Mouse (Mus musculus) adrenal gland (tissue): Measurements from ENCODE around the gene Gm15217.

Experiments used
- intact Hi-C: fragments of 180-260 bp; cut with DNase I; formaldehyde crosslinking; loops from one replicate; pipeline ENCODE4 v1.15.1; 2025

The Gm15217 gene

GRCm38 (mm10) chr14:46390249-46390775 is 11.1 kb downstream of the Gm15217 start, which contains the start of gene Bmp4:
Gene Bmp4, minus strand, starts transcription at chr14:46390669.
- intact Hi-C loops = no loop called here

- intact Hi-C loops = no loop called here
Observed at GRCm38 (mm10) chr14:46391621-46392170, 12.5 kb downstream of the Gm15217 start.

- intact Hi-C loops = no loop called here
Observed at GRCm38 (mm10) chr14:46398091-46398695, 19.0 kb downstream of the Gm15217 start.

GRCm38 (mm10) chr14:46399925-46400324 is 20.7 kb downstream of the Gm15217 start:
- intact Hi-C loops = no loop called here

GRCm38 (mm10) chr14:46408319-46408718 is 29.1 kb downstream of the Gm15217 start:
- intact Hi-C loops = no loop called here

GRCm38 (mm10) chr14:46409016-46409415 is 29.8 kb downstream of the Gm15217 start:
- intact Hi-C loops = no loop called here

GRCm38 (mm10) chr14:46410557-46411120 is 31.4 kb downstream of the Gm15217 start:
- intact Hi-C loops = no loop called here

GRCm38 (mm10) chr14:46412497-46413000 is 33.3 kb downstream of the Gm15217 start:
- intact Hi-C loops = no loop called here

GRCm38 (mm10) chr14:46418371-46419097 is 39.3 kb downstream of the Gm15217 start:
- intact Hi-C loops = no loop called here

- intact Hi-C loops = no loop called here
Observed at GRCm38 (mm10) chr14:46419269-46419668, 40.1 kb downstream of the Gm15217 start.

GRCm38 (mm10) chr14:46421823-46422222 is 42.6 kb downstream of the Gm15217 start:
- intact Hi-C loops = no loop called here

GRCm38 (mm10) chr14:46427251-46427650 is 48.0 kb downstream of the Gm15217 start:
- intact Hi-C loops = no loop called here

GRCm38 (mm10) chr14:46430231-46430630 is 51.0 kb downstream of the Gm15217 start:
- intact Hi-C loops = no loop called here
